Mouse (Mus musculus) heart, postnatal 0 days (tissue): ENCODE measurements around the gene Ppp1r14c.

Source experiments
- CTCF ChIP-seq: IDR thresholded peaks from 2 replicates; pipeline ENCODE4 v1.5.1; 2016; ENCODE audit warnings: antibody characterized with exemption, control low read depth, low read depth
- EP300 ChIP-seq: IDR thresholded peaks from 2 replicates; pipeline ENCODE4 v1.6.1; 2016; ENCODE audit warnings: antibody characterized with exemption, low read depth

DNA sequence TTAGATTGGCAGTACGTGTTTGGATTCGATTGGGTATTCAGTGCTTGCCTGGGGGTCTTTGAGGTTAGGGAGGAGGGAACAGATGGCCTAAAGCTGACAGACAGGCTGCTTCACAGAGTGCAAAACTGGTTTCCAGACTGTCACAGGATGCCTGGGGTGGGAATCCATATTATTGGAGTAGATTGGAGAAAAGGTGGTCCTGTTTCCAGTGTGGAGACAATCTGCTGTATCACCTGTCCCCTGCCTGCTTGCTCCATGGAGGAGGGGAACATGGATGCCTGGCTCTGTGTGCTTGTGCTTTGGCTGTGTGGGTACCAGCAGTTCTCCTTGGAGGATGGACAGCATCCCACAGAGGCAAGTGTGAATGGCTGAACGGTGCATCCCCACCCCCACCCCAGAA, 45.4 kb downstream of the Ppp1r14c start:
- TF ChIP-seq CTCF (no peak), EP300 (no peak)
